Mouse (Mus musculus) neural tube, embryonic 13.5 days (tissue): ENCODE measurements around the gene Uvssa. TPM values are rescaled to one million over a fixed set of nuclear protein-coding genes. Genes with fewer than 3 reads are reported as not detected.
A peak's percentile ranks its signal among the peaks of the same experiment; 100 is the strongest.
"Not testable (repeated sequence)": the region's sequence is repeated elsewhere in the genome, so short reads cannot be mapped to it uniquely, and the experiment has no call there.

Experiments
- ATAC-seq: fragments of 200-750 bp; cut with Nextera tagmentation; 2 replicates; pipeline ENCODE4 v1.8.0; 2017; ENCODE audit warnings: low read depth, mild to moderate bottlenecking, moderate TSS enrichment, moderate library complexity
- H3K27ac ChIP-seq: fragments of 300-500 bp; sonication (generic); replicated peaks from 2 replicates; pipeline ENCODE4 v1.5.1; 2015; ENCODE audit warnings: moderate library complexity, mild to moderate bottlenecking, inconsistent platforms
- H3K27me3 ChIP-seq: fragments of 300-500 bp; sonication (generic); 2 replicates; pipeline ENCODE4 v1.6.1; 2015; ENCODE audit warnings: mild to moderate bottlenecking, inconsistent platforms
- H3K36me3 ChIP-seq: fragments of 300-500 bp; sonication (generic); 2 replicates; pipeline ENCODE4 v1.6.1; 2015; ENCODE audit warnings: mild to moderate bottlenecking, inconsistent platforms
- H3K4me1 ChIP-seq: fragments of 300-500 bp; sonication (generic); replicated peaks from 2 replicates; pipeline ENCODE4 v1.6.1; 2015; ENCODE audit warnings: inconsistent platforms
- H3K4me2 ChIP-seq: fragments of 300-500 bp; sonication (generic); 2 replicates; pipeline ENCODE4 v1.6.1; 2015; ENCODE audit warnings: inconsistent platforms, mild to moderate bottlenecking, moderate library complexity
- H3K4me3 ChIP-seq: fragments of 300-500 bp; sonication (generic); 2 replicates; pipeline ENCODE4 v1.5.1; 2015; ENCODE audit warnings: mild to moderate bottlenecking, inconsistent platforms
- H3K9ac ChIP-seq: fragments of 300-500 bp; sonication (generic); 2 replicates; pipeline ENCODE4 v1.6.1; 2015; ENCODE audit warnings: moderate library complexity, mild to moderate bottlenecking, inconsistent platforms
- H3K9me3 ChIP-seq: fragments of 300-500 bp; sonication (generic); 2 replicates; pipeline ENCODE4 v1.6.1; 2016; ENCODE audit warnings: inconsistent platforms
- WGBS: fragments of 180-500 bp; shearing (Covaris S2); methylation state at CpG from one replicate; pipeline ENCODE4 v1.1.7; 2015; 5-methylcytosine and 5-hydroxymethylcytosine counted together
- polyA plus RNA-seq: library from polyadenylated mRNA; unstranded; fragments of >200 nt; fragmentation: Nextera tagmentation; extraction: Ambion mirVana; gene quantifications from 2 replicates; pipeline ENCODE4 v1.2.1, GENCODE M21; 2015

The Uvssa gene
- polyA plus RNA-seq, result 7.9 and 8.6 TPM in 2 replicates

DNA sequence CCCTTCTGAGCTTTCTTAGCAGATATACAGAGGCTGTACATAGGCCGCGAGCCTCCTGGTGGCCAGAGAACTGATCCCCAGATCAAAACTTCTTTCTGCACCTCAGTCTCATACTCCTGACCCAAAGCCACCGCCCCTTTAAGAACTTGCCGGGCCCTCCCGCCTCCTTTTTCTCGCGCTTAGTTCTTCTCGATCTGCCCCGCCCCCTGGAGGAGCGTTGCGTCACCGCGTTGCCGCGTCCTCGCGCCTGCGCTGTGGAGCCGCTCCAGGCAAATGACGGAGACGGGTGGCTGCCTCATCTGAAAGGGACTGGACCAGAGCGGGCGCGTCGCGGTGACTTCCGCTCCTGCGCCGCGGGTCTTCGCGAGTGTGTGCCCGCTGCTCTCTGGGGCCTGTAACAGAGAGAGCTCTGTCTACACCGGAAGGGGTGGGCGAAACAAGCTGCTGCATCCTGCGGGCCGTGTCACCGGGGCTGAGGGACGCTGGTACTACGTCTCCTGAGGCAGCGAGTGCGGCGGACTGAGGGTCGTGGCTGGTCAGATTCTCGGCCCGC lies at the start of gene Uvssa:
Gene Uvssa, plus strand, starts transcription at position 248 of the 553 bp plus-strand sequence.
- H3K9me3 ChIP-seq, result no peaks in the 10 kb centered on the region
- H3K4me3 ChIP-seq, result peak within 1 kb of the TSS; percentile 64
- WGBS, result 1% methylated on average over 46 of the region's 46 CpGs
- no peaks in the 10 kb centered on the region for H3K27me3 ChIP-seq
- peak within 1 kb of the TSS; percentile 91 for H3K4me2 ChIP-seq
- H3K9ac ChIP-seq, result peak within 1 kb of the TSS; percentile 87
- peak within 1 kb of the TSS; percentile 97 for H3K27ac ChIP-seq
- H3K36me3 ChIP-seq, result peaks cover 23% of the 10 kb centered on the region
- peaks cover 17% of the 10 kb centered on the region for H3K4me1 ChIP-seq
- ATAC-seq, result peak; percentile 99

DNA sequence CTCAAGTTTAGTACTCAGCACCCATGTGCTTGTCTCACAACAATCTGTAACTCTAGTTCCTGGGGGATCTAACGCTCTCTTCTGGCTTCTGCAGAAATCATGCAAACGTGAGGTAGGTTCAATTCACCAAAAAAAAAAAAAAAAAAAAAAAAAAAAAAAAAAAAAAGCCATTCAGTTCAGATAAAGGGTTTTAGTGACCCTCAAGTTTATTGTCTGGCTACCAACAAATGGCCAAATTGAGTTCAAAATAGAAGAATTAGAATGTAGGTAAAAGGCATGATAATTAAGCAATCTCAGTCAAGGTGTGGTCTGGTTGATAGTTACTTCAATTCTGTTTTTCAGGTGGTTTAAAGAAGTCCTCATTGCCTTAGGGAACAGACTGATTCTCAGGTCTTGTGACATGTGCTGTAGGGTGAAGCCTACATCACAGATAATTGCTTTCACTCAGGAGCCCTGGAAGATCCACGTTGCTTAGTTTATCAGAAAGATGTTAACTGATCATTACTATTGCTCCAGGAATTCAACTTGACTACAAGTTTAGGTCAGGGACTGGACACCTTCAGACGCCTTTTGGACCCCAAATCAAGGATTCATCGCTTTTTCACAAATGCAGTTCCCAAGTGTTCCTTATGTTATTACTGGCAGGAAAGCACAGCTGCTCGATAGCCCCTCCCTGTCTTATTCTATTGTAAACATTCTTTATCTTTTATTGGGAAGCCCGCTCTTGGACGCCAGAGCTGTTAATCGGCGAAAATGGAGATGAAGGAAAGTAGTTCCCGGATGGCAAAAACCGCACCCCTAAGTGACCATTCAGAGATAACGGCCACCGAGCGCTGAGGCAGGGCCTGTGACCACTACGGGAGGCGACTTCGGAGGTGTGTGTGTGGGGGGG lies 43.7 kb upstream of the Uvssa start:
- H3K4me2 ChIP-seq, result peak overlapping the region; percentile 65
- peak overlapping the region; percentile 75 for H3K9ac ChIP-seq
- 0 out of 2 replicates have a peak, but pooled peaks have one; percentile 1 for ATAC-seq
- no peaks in the 10 kb centered on the region for H3K9me3 ChIP-seq
- H3K4me1 ChIP-seq, result peaks cover 28% of the 10 kb centered on the region
- peaks cover 11% of the 10 kb centered on the region; the same call in 1 of the 2 replicates for H3K36me3 ChIP-seq
- WGBS, result 25% methylated on average over 18 of the region's 18 CpGs
- H3K27ac ChIP-seq, result peak overlapping the region; percentile 90
- H3K27me3 ChIP-seq, result no peaks in the 10 kb centered on the region
- H3K4me3 ChIP-seq, result peak overlapping the region; percentile 100

DNA sequence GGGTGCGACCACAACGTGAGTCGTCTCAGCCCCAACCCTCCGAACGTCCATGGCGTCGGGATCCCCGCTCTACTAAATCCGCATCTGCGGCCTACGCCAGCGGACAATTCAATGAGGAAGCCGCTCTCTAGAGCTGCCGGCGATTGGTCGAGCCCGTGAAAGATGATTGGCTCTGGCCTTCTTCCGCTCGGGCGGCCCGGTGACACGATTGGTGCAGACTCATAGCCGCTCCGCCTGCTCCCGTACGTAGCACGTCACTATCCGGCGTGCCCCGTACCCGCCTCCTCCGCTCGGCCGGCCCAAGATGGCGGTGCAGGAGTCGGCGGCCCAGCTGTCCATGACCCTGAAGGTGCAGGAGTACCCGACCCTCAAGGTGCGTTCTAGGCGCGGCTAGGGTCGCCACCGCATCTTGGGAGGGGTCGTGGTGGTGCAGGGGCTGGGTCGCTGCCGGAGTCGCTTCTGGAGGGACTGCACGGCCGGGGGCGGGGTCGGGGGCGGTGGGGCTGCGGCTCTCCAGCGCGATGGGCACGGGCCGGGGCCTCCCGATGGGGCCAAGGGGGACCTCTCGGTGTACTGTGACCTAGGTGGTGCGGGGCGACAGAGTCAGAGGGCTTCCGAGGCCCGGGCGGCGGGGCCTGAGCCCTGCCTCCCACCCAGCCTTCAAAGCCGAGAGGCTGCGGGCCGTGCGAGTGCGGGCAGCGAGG lies 42.9 kb upstream of the Uvssa start, which contains the start of gene Maea:
Gene Maea, plus strand, starts transcription at position 237 of the 704 bp plus-strand sequence.
- peak; percentile 100 for ATAC-seq
- peak within 1 kb of the TSS; percentile 90 for H3K27ac ChIP-seq
- no peaks in the 10 kb centered on the region for H3K9me3 ChIP-seq
- peaks cover 11% of the 10 kb centered on the region; the same call in 1 of the 2 replicates for H3K36me3 ChIP-seq
- WGBS, result under 1% methylated on average over 64 of the region's 71 CpGs
- peak within 1 kb of the TSS; percentile 100 for H3K4me3 ChIP-seq
- H3K4me2 ChIP-seq, result peak within 1 kb of the TSS; percentile 90
- peak within 1 kb of the TSS; percentile 99 for H3K9ac ChIP-seq
- peaks cover 30% of the 10 kb centered on the region for H3K4me1 ChIP-seq
- no peaks in the 10 kb centered on the region for H3K27me3 ChIP-seq

DNA sequence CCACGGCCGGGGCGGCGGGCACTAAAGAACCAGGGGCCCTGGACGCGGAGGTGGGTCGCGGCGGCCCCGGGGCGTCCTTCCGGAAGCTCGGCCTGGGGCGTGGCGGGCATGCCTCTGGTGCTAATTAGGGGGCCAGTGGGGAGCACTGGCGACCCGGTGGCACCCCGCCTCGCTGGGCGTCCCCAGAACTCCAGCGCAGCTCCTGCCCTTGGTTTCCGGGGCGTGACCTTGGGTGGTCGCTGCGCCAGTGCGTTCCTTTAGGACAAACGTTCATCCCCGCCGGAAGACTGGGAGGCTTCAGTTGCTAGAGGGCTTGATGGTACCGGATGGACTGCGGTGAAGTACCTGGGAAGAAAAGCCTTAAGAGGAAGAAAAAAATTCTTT lies 42.4 kb upstream of the Uvssa start:
- peak overlapping the region; percentile 99 for H3K9ac ChIP-seq
- peaks cover 11% of the 10 kb centered on the region; the same call in 1 of the 2 replicates for H3K36me3 ChIP-seq
- peak overlapping the region; percentile 100 for H3K4me3 ChIP-seq
- H3K27ac ChIP-seq, result peak overlapping the region; percentile 80
- ATAC-seq, result no peak; the same call in 1 of the 2 replicates
- no peaks in the 10 kb centered on the region for H3K9me3 ChIP-seq
- H3K4me1 ChIP-seq, result peaks cover 33% of the 10 kb centered on the region
- WGBS, result 0% methylated on average over 29 of the region's 31 CpGs
- H3K27me3 ChIP-seq, result no peaks in the 10 kb centered on the region
- H3K4me2 ChIP-seq, result peak overlapping the region; percentile 90

DNA sequence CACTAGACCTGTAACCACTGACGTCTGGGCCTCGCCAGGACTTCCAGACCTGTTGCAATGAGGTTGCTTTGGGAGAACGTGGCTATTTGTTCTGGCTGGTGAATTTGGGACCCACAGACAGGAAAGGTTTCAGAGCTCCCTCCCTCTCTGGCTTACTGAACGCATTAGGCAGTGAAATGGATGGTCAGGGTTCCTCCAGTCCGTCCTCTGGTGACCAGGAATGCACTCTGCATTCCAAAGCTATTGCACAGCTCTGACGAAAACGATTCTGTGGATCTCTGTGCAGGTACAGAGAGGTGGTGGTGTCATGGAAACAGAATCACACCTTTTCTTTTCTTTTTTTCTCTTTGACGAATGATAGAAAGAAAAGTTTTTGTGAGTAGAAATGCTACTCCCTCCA lies 41.1 kb upstream of the Uvssa start:
- peaks cover 11% of the 10 kb centered on the region; the same call in 1 of the 2 replicates for H3K36me3 ChIP-seq
- H3K4me1 ChIP-seq, result peaks cover 33% of the 10 kb centered on the region
- H3K27ac ChIP-seq, result no peak overlapping the region
- H3K4me3 ChIP-seq, result peak overlapping the region; percentile 100
- H3K9ac ChIP-seq, result peak overlapping the region; percentile 99; the same call in 1 of the 2 replicates
- H3K27me3 ChIP-seq, result no peaks in the 10 kb centered on the region
- H3K4me2 ChIP-seq, result peak overlapping the region; percentile 90
- no peak for ATAC-seq
- WGBS, result 89% methylated on average over 8 of the region's 8 CpGs
- H3K9me3 ChIP-seq, result no peaks in the 10 kb centered on the region

DNA sequence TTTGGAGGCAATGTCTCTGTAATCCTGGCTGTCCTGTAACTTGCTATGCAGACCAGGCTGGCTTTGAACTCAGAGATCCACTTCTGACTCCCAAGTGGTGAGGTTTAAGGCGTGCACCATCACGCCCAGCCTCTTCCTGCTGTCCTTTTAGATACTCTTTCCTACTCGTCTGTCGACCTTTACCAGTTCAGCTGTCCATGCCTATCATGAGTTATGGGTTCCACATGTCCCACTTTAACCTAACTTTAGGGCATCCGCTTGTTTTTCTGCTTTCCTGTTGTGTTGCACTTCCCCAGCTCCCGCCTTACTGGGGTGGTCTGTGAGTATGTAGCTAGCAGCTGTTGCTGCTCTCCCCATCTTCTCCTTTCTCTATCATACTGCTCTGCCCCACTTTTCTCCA lies 37.2 kb upstream of the Uvssa start:
- no peak for ATAC-seq
- no peak overlapping the region for H3K4me2 ChIP-seq
- H3K27me3 ChIP-seq, result no peaks in the 10 kb centered on the region
- H3K27ac ChIP-seq, result no peak overlapping the region
- H3K36me3 ChIP-seq, result peaks cover 21% of the 10 kb centered on the region; the same call in 1 of the 2 replicates
- H3K9ac ChIP-seq, result no peak overlapping the region
- 87% methylated on average over 6 of the region's 6 CpGs for WGBS
- peaks cover 30% of the 10 kb centered on the region for H3K4me1 ChIP-seq
- H3K9me3 ChIP-seq, result no peaks in the 10 kb centered on the region
- H3K4me3 ChIP-seq, result no peak overlapping the region

DNA sequence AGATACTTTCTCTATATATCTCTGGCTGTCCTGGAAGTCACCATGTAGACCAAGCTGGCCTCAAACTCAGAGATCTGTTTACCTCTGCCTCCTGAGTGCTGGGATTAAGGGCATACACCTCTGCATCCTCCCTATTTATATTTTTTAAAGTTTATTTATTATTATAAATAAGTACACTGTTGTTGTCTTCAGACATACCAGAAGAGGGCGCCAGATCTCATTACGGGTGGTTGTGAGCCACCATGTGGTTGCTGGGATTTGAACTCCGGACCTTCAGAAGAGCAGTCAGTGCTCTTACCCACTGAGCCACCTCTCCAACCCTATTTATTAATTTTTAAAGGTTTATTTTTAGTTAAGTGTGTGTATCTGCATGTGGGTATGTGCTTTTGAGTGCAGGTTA lies 36.1 kb upstream of the Uvssa start:
- Histone ChIP-seq H3K36me3 (peaks cover 21% of the 10 kb centered on the region; the same call in 1 of the 2 replicates), H3K4me1 (peaks cover 19% of the 10 kb centered on the region)
- H3K9me3 ChIP-seq, ATAC-seq, H3K9ac ChIP-seq, H3K4me2 ChIP-seq, H3K4me3 ChIP-seq, H3K27me3 ChIP-seq, H3K27ac ChIP-seq: not testable (repeated sequence)
- WGBS, result 75% methylated on average over 3 of the region's 3 CpGs

DNA sequence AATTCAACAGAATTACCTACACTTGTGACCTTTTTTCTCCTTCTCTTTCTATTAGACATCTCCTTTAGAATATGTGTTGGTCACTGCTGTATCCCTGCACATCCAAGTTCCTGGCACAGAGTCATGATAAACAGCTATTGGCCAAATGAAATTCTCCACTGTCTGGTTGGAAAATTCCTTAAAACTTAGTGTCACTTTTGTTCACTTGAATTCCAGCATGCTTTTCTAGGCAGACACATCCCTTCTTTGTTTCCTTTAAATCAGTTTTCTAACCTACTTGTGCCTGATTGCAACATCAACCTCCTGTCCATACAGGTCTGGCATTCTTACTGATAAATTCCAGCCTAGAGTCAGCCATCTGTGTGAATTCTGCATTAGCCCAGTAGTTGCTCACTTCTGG lies 35.5 kb upstream of the Uvssa start:
- H3K9ac ChIP-seq, result no peak overlapping the region
- peaks cover 14% of the 10 kb centered on the region for H3K4me1 ChIP-seq
- H3K4me3 ChIP-seq, result no peak overlapping the region
- H3K27ac ChIP-seq, result no peak overlapping the region
- H3K4me2 ChIP-seq, result no peak overlapping the region
- peaks cover 21% of the 10 kb centered on the region; the same call in 1 of the 2 replicates for H3K36me3 ChIP-seq
- no peaks in the 10 kb centered on the region for H3K27me3 ChIP-seq
- H3K9me3 ChIP-seq, result no peaks in the 10 kb centered on the region
- ATAC-seq, result no peak

DNA sequence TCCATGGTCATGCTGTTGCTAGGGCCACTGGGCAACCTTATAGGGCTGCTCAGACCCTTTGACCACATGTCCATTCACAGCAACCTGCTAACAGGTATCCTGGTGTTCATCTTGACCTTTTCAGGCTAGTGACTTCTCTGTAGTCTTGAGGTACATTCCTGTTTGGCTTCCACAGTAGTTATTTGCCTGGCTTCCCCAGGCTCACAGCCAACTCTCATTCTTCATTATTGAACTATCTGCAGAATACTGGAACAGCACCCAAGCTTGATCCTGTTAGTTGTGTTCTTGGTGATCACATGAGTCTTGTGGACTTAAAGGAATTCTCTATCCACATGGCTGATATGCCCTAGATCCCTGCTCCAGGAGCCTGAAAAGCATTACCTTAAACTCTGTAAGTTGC lies 34.8 kb upstream of the Uvssa start:
- Histone ChIP-seq H3K4me3 (no peak overlapping the region), H3K36me3 (peaks cover 16% of the 10 kb centered on the region; the same call in 1 of the 2 replicates), H3K4me1 (peaks cover 8% of the 10 kb centered on the region; the same call in 1 of the 2 replicates), H3K9me3 (no peaks in the 10 kb centered on the region), H3K27me3 (no peaks in the 10 kb centered on the region), H3K27ac (no peak overlapping the region), H3K9ac (no peak overlapping the region), H3K4me2 (no peak overlapping the region)
- no peak for ATAC-seq

DNA sequence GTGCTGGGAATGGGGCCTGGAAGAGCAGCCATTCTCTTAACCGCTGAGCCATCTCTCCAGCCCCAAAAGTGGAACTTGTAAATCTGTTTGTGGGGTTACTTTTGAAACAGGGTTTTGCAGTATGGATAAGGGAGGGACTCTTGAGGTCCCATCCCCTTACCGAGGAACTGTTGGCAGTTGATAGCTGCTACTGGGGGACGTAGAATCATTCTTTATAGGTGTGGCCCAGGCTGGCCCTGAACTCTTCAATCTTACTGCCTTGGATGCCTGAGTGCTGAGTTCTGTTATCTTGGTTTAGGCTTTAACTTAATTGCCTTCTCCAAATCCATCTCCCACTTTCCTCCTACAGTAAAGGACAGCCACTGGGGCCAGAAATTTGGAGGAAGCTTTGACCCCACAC lies 34.3 kb upstream of the Uvssa start:
- Histone ChIP-seq H3K27me3 (no peaks in the 10 kb centered on the region), H3K4me2 (no peak overlapping the region), H3K4me3 (no peak overlapping the region), H3K9ac (no peak overlapping the region), H3K36me3 (peaks cover 13% of the 10 kb centered on the region; the same call in 1 of the 2 replicates), H3K27ac (no peak overlapping the region), H3K9me3 (no peaks in the 10 kb centered on the region), H3K4me1 (peaks cover 8% of the 10 kb centered on the region; the same call in 1 of the 2 replicates)
- WGBS, result 98% methylated on average over 3 of the region's 3 CpGs
- no peak for ATAC-seq

DNA sequence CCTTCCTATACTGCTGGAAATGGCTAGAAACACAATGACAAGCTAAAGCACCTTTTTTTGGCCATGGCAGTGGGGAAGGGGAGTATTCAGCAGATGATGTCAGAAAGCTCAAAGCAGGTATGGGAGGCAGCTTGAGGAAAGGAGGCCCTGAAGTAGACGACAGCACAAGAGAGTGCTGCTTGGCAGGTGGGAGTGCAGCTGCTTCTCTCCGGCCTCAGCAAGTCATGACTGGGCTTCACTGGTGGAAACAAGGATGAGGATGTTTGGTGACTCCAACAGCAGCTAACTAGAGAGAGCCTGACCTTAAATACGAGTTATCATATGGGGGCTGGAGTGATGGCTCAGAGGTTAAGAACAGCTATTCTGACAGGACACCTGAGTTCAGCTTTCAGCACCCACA lies 30.7 kb upstream of the Uvssa start:
- Histone ChIP-seq H3K4me2 (no peak overlapping the region), H3K36me3 (peaks cover 10% of the 10 kb centered on the region; the same call in 1 of the 2 replicates), H3K4me1 (peaks cover 7% of the 10 kb centered on the region; the same call in 1 of the 2 replicates), H3K27ac (no peak overlapping the region), H3K9ac (no peak overlapping the region), H3K9me3 (no peaks in the 10 kb centered on the region), H3K4me3 (no peak overlapping the region), H3K27me3 (no peaks in the 10 kb centered on the region)
- 71% methylated on average over 3 of the region's 3 CpGs for WGBS
- ATAC-seq, result no peak
